Mouse (Mus musculus): Measurements from ENCODE around the gene Pter.

Pter gene

GRCm38 (mm10) chr2:12923804-12924591 lies at the start of gene Pter:
Gene Pter (plus strand): TSS chr2:12924041.
- DNase-seq (ENCODE audit: low spot score in 2 of 2), result peak; percentile 5 to 57

GRCm38 (mm10) chr2:12874232-12874631 lies 49.6 kb upstream of the Pter start:
- DNase-seq (ENCODE audit: low spot score in 2 of 2), result no peak

- no peak for DNase-seq (ENCODE audit: low spot score in 2 of 2)
Measured at GRCm38 (mm10) chr2:12879492-12879891, 44.3 kb upstream of the Pter start.

GRCm38 (mm10) chr2:12881009-12881408 lies 42.8 kb upstream of the Pter start:
- no peak for DNase-seq (ENCODE audit: low spot score in 2 of 2)

- DNase-seq (ENCODE audit: low spot score in 2 of 2), result peak; percentile 11 to 70
Measured at GRCm38 (mm10) chr2:12883276-12883914, 40.4 kb upstream of the Pter start.

- DNase-seq (ENCODE audit: low spot score in 2 of 2), result no peak
Measured at GRCm38 (mm10) chr2:12887015-12887414, 36.8 kb upstream of the Pter start.

GRCm38 (mm10) chr2:12905786-12906185 lies 18.1 kb upstream of the Pter start:
- DNase-seq (ENCODE audit: low spot score in 2 of 2), result no peak

GRCm38 (mm10) chr2:12925643-12926042 lies 1.8 kb downstream of the Pter start:
- no peak for DNase-seq (ENCODE audit: low spot score in 2 of 2)

- DNase-seq (ENCODE audit: low spot score in 2 of 2), result no peak
Measured at GRCm38 (mm10) chr2:12930338-12930737, 6.5 kb downstream of the Pter start.

- no peak for DNase-seq (ENCODE audit: low spot score in 2 of 2)
Measured at GRCm38 (mm10) chr2:12933905-12934304, 10.1 kb downstream of the Pter start.

- DNase-seq (ENCODE audit: low spot score in 2 of 2), result no peak
Measured at GRCm38 (mm10) chr2:12935286-12935685, 11.4 kb downstream of the Pter start.

- DNase-seq (ENCODE audit: low spot score in 2 of 2), result no peak
Measured at GRCm38 (mm10) chr2:12937461-12938217, 13.8 kb downstream of the Pter start.

GRCm38 (mm10) chr2:12938641-12939040 lies 14.8 kb downstream of the Pter start:
- DNase-seq (ENCODE audit: low spot score in 2 of 2), result no peak

GRCm38 (mm10) chr2:12956703-12957424 lies 33.0 kb downstream of the Pter start:
- DNase-seq (ENCODE audit: low spot score in 2 of 2), result no peak

GRCm38 (mm10) chr2:12970049-12970724 lies 46.3 kb downstream of the Pter start:
- DNase-seq (ENCODE audit: low spot score in 2 of 2), result peak in 1 of 2 experiments; percentile 5

GRCm38 (mm10) chr2:12973752-12974151 lies 49.9 kb downstream of the Pter start:
- DNase-seq (ENCODE audit: low spot score in 2 of 2), result no peak

GRCm38 (mm10) chr2:12977367-12977766 lies 53.5 kb downstream of the Pter start:
- no peak for DNase-seq (ENCODE audit: low spot score in 2 of 2)

GRCm38 (mm10) chr2:12978771-12979170 lies 54.9 kb downstream of the Pter start:
- DNase-seq (ENCODE audit: low spot score in 2 of 2), result no peak

- no peak for DNase-seq (ENCODE audit: low spot score in 2 of 2)
Measured at GRCm38 (mm10) chr2:12984901-12985732, 61.3 kb downstream of the Pter start.

- DNase-seq (ENCODE audit: low spot score in 2 of 2), result no peak
Measured at GRCm38 (mm10) chr2:13000026-13000425, 76.2 kb downstream of the Pter start.
